Mouse (Mus musculus) bone marrow macrophage, adult 2 months (primary cell): ENCODE measurements at regions not wholly inside any gene's neighbourhood (a gene's known extent, or its start where the extent isn't known, plus 50 kb on each side); places are given as distances from the start of the nearest gene placed in this dataset.

Experiments
- CTCF ChIP-seq: IDR thresholded peaks from 2 replicates; pipeline ENCODE4 v1.5.1; 2012; ENCODE audit warnings: low read depth, mild to moderate bottlenecking, low read length, moderate library complexity
- POLR2A ChIP-seq: IDR thresholded peaks from 2 replicates; pipeline ENCODE4 v1.6.1; 2012; ENCODE audit warnings: mild to moderate bottlenecking, low read depth, low read length, borderline replicate concordance

DNA sequence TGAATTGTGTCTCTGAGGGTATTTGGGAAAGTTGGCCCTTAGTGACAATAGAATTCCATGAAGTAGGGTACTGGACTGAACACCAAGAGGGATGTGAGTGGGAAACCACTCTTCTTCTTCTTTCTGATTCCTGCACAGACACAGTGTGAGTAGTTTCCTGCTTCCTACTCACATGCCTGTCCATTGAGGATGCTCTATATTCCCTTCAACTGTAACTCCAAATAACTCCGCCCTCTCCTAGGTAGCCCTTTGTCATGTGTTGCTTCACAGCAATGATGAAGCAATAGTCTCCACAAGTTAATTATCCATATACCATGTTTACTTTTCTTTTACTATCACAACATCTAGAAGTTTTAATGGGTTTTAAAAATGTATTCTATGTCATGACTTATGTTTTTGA, 132.7 kb upstream of the Tusc1 start:
- TF ChIP-seq CTCF (no peak), POLR2A (no peak)
